Mouse (Mus musculus) megakaryocyte, embryonic 14.5 days (primary cell): ENCODE measurements around the gene Sh3pxd2b.

Experiments used
- FLI1 ChIP-seq: IDR thresholded peaks from 2 replicates; pipeline ENCODE4 v1.6.1; 2012; ENCODE audit warnings: low read length, inconsistent platforms, mixed read lengths
- GATA1 ChIP-seq: IDR thresholded peaks from 3 replicates; pipeline ENCODE4 v1.6.1; 2012; ENCODE audit warnings: mixed read lengths, low read length, inconsistent platforms, borderline replicate concordance

DNA sequence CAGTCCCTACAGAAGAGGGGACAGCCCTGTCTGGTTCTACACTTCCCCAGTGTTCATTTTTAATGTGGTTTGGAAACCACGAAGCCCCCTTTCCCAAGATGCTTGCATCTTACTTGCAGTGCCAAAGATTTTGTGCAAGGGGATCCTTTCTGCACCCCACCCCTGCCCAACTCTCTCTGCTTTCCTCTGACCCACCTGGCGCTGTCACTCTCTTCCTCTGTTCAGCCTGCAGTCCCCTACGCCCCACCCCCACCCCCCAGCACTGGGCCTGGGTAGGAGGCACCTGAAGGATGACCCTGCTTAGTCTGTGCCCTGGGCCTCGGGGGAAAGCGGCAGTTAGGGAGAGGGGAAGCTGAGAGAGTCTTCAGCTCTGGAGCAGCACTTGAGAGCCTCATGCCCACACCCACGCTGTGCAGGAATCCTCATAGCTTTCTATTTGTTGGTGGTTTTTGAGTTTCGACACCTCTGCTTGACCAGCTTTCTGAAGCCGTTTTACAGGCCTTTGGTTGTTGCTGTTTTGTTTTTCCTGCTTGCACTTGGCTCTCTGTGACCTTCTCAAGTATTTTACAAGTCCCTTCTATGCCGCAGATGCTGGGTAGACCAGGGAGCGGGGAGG lies 77.5 kb downstream of the Sh3pxd2b start:
- no peak for TF ChIP-seq GATA1
- no peak for TF ChIP-seq FLI1
